Mouse (Mus musculus): ENCODE measurements around the gene Rapgef4. TPM values are rescaled to one million over a fixed set of nuclear protein-coding genes. Genes with fewer than 3 reads are reported as not detected.

Rapgef4 gene
- polyA plus RNA-seq, 1 experiment: 192 TPM

- Histone ChIP-seq H3K4me3 (replicated peaks; ENCODE audit: insufficient read depth, low read depth, low read length) (no peak overlapping the region), H3K27me3 (ENCODE audit: control insufficient read depth, insufficient read depth, low read length) (no peaks in the 10 kb centered on the region), H3K27ac (ENCODE audit: insufficient read depth, low read length) (no peak overlapping the region), H3K4me1 (ENCODE audit: control insufficient read depth, insufficient read depth, low read length) (peaks cover 11% of the 10 kb centered on the region; the same call in 1 of the 2 replicates)
- TF ChIP-seq CTCF (IDR thresholded peaks at IDR 0.05; ENCODE audit: borderline replicate concordance, insufficient read depth, low read depth, low read length): no peak
- TF ChIP-seq POLR2A (IDR thresholded peaks at IDR 0.05; ENCODE audit: borderline replicate concordance, insufficient read depth, low read length): no peak
- no peak for DNase-seq
- WGBS: 91% methylated on average over 4 of the region's 4 CpGs
Observed at GRCm38 (mm10) chr2:72082846-72083245, 101.8 kb downstream of the Rapgef4 start.

DNA sequence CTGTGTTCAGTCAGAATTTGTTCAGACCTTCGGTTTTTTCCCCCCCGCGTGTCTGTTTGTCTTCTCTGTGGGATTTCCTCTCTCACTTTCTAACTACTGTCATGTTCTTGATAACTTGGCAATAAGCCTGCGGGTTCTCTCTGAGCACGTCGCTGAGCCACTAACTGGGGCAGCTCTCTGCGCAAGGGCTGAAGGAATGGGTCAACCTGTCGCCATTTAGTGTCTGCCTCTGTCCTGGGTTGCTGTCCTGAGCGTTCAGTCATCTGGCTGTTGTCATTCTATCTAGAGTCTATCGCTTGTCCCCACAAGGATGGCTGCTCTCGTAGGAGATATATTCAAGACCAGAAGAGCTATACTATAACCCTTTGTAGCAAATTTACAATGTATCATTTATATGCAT lies 107.8 kb downstream of the Rapgef4 start:
- Histone ChIP-seq H3K4me1 (ENCODE audit: control insufficient read depth, insufficient read depth, low read length) (peaks cover 4% of the 10 kb centered on the region), H3K27me3 (ENCODE audit: control insufficient read depth, insufficient read depth, low read length) (no peaks in the 10 kb centered on the region), H3K27ac (ENCODE audit: insufficient read depth, low read length) (no peak overlapping the region), H3K4me3 (replicated peaks; ENCODE audit: insufficient read depth, low read depth, low read length) (no peak overlapping the region)
- peak in 1 of 2 experiments; percentile 36 for DNase-seq
- WGBS: 34% methylated on average over 11 of the region's 11 CpGs
- TF ChIP-seq POLR2A (IDR thresholded peaks at IDR 0.05; ENCODE audit: borderline replicate concordance, insufficient read depth, low read length) (no peak), CTCF (IDR thresholded peaks at IDR 0.05; ENCODE audit: borderline replicate concordance, insufficient read depth, low read depth, low read length) (no peak)

DNA sequence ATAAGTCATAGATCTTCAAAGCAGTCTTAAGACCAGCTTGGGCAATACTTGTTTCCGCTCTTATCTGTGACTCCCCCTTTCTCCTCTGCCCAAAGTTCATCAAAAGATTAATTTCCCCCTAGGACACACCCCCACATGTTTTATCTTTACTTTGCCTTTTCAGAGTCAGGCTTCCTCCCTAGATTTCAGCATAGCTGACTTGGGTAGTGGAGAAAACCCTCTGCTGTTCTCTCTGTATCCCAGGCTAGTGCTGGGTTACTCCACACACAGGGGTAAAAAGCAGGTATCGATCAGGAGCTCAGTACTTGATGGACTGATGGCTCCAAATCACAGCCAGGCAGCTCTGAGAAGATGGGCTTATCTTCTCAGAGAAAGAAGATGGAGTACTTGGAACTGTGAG lies 109.0 kb downstream of the Rapgef4 start:
- Histone ChIP-seq H3K27me3 (ENCODE audit: control insufficient read depth, insufficient read depth, low read length) (no peaks in the 10 kb centered on the region), H3K4me3 (replicated peaks; ENCODE audit: insufficient read depth, low read depth, low read length) (no peak overlapping the region), H3K27ac (ENCODE audit: insufficient read depth, low read length) (no peak overlapping the region), H3K4me1 (ENCODE audit: control insufficient read depth, insufficient read depth, low read length) (peaks cover 6% of the 10 kb centered on the region)
- no peak for DNase-seq
- 60% methylated on average over 2 of the region's 2 CpGs for WGBS
- no peak for TF ChIP-seq CTCF (IDR thresholded peaks at IDR 0.05; ENCODE audit: borderline replicate concordance, insufficient read depth, low read depth, low read length)
- TF ChIP-seq POLR2A (IDR thresholded peaks at IDR 0.05; ENCODE audit: borderline replicate concordance, insufficient read depth, low read length): no peak

GRCm38 (mm10) chr2:72092046-72092445 lies 111.0 kb downstream of the Rapgef4 start:
- H3K27ac ChIP-seq (ENCODE audit: insufficient read depth, low read length): 0 out of 2 replicates have a peak overlapping the region, but pooled peaks have one; percentile 38
- 34% methylated on average over 3 of the region's 3 CpGs for WGBS
- H3K27me3 ChIP-seq (ENCODE audit: control insufficient read depth, insufficient read depth, low read length): no peaks in the 10 kb centered on the region
- no peak for TF ChIP-seq CTCF (IDR thresholded peaks at IDR 0.05; ENCODE audit: borderline replicate concordance, insufficient read depth, low read depth, low read length)
- TF ChIP-seq POLR2A (IDR thresholded peaks at IDR 0.05; ENCODE audit: borderline replicate concordance, insufficient read depth, low read length): no peak
- peaks cover 8% of the 10 kb centered on the region for H3K4me1 ChIP-seq (ENCODE audit: control insufficient read depth, insufficient read depth, low read length)
- no peak overlapping the region for H3K4me3 ChIP-seq (replicated peaks; ENCODE audit: insufficient read depth, low read depth, low read length)
- peak; percentile 18 to 39 for DNase-seq

DNA sequence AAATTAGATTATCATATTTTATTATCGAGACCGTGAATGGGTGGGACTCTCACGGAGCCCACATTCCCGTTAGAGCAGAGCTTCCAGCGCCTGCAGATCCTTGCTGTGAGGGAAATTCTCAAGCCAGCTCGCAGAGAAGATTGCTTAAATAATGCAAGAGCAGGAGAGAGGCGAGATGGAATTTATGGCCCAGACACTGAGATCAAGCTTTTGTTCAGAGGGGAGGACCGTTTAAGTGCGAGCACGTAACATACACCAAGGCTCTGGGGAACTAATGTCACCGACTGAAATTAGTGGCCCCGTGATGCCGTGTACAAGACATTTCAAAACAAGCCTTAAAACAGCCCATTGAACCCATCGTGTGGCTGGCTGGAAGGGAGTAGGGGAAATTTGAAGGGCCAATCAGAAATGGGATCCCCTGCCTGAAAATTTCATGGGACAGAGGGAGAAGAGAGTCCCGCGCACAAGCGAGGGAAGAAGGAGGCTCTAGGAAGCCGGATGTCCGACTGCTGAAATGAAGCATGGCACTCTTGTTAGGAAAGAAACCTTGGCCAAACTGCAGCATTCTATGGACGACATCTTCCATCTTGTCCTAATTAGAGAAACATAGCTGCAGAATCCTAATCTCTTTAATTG lies 112.5 kb downstream of the Rapgef4 start:
- Histone ChIP-seq H3K27me3 (ENCODE audit: control insufficient read depth, insufficient read depth, low read length) (no peaks in the 10 kb centered on the region), H3K4me1 (ENCODE audit: control insufficient read depth, insufficient read depth, low read length) (peaks cover 8% of the 10 kb centered on the region), H3K4me3 (replicated peaks; ENCODE audit: insufficient read depth, low read depth, low read length) (no peak overlapping the region), H3K27ac (ENCODE audit: insufficient read depth, low read length) (no peak overlapping the region)
- WGBS: 69% methylated on average over 20 of the region's 20 CpGs
- TF ChIP-seq POLR2A (IDR thresholded peaks at IDR 0.05; ENCODE audit: borderline replicate concordance, insufficient read depth, low read length) (no peak), CTCF (IDR thresholded peaks at IDR 0.05; ENCODE audit: borderline replicate concordance, insufficient read depth, low read depth, low read length) (no peak)
- DNase-seq: no peak

DNA sequence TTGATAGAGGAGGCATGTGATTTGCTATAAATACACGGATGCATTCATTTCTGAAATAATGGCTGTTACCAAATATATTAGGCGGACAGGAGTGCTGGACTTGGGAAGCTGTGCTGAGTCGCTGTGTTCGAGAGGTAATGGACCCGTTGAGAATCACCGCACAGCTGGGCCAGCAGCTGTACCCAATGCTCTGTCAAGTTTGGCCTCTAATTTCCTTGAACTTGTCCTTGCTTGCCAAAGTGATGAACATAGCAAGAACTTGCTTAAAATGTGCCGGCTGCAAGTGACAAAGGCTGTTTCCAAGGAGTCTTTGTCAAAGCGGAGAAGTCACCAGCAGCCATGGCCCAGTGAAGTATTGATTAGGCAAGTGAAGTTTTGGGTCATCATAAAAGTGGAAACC lies 113.0 kb downstream of the Rapgef4 start:
- 88% methylated on average over 8 of the region's 8 CpGs for WGBS
- DNase-seq: no peak
- TF ChIP-seq CTCF (IDR thresholded peaks at IDR 0.05; ENCODE audit: borderline replicate concordance, insufficient read depth, low read depth, low read length) (no peak), POLR2A (IDR thresholded peaks at IDR 0.05; ENCODE audit: borderline replicate concordance, insufficient read depth, low read length) (no peak)
- no peak overlapping the region for H3K27ac ChIP-seq (ENCODE audit: insufficient read depth, low read length)
- peaks cover 5% of the 10 kb centered on the region for H3K4me1 ChIP-seq (ENCODE audit: control insufficient read depth, insufficient read depth, low read length)
- H3K4me3 ChIP-seq (replicated peaks; ENCODE audit: insufficient read depth, low read depth, low read length): no peak overlapping the region
- H3K27me3 ChIP-seq (ENCODE audit: control insufficient read depth, insufficient read depth, low read length): no peaks in the 10 kb centered on the region

DNA sequence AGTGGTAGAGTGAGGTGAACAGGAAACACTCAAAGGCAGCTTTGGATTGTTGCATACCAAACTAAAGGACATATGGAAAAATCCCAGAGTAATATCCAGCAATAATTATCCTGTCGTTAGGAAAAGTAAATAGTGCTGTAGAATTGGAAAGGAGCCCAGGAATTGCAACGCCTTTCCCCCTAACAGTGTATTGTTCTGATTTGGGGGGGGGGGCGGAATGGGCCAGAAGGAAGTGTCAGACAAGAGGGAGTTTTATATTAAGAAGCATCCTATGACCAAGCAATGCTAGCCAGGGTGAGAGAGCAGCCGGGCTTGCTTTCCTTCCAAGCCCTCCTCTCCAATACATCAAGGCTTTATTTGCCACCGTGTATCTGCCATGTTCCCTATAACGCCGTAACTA lies 113.4 kb downstream of the Rapgef4 start:
- TF ChIP-seq CTCF (IDR thresholded peaks at IDR 0.05; ENCODE audit: borderline replicate concordance, insufficient read depth, low read depth, low read length): no peak
- Histone ChIP-seq H3K27ac (ENCODE audit: insufficient read depth, low read length) (no peak overlapping the region), H3K27me3 (ENCODE audit: control insufficient read depth, insufficient read depth, low read length) (no peaks in the 10 kb centered on the region), H3K4me1 (ENCODE audit: control insufficient read depth, insufficient read depth, low read length) (peaks cover 4% of the 10 kb centered on the region), H3K4me3 (replicated peaks; ENCODE audit: insufficient read depth, low read depth, low read length) (no peak overlapping the region)
- DNase-seq: no peak
- WGBS: 66% methylated on average over 7 of the region's 7 CpGs

- DNase-seq: no peak
- H3K4me3 ChIP-seq (replicated peaks; ENCODE audit: insufficient read depth, low read depth, low read length): no peak overlapping the region
- 52% methylated on average over 6 of the region's 6 CpGs for WGBS
- peaks cover 4% of the 10 kb centered on the region for H3K4me1 ChIP-seq (ENCODE audit: control insufficient read depth, insufficient read depth, low read length)
- no peaks in the 10 kb centered on the region for H3K27me3 ChIP-seq (ENCODE audit: control insufficient read depth, insufficient read depth, low read length)
- H3K27ac ChIP-seq (ENCODE audit: insufficient read depth, low read length): no peak overlapping the region
- TF ChIP-seq CTCF (IDR thresholded peaks at IDR 0.05; ENCODE audit: borderline replicate concordance, insufficient read depth, low read depth, low read length): no peak
- TF ChIP-seq POLR2A (IDR thresholded peaks at IDR 0.05; ENCODE audit: borderline replicate concordance, insufficient read depth, low read length): no peak
Observed at GRCm38 (mm10) chr2:72095002-72095401, 114.0 kb downstream of the Rapgef4 start.
